Mouse (Mus musculus) heart, postnatal 36 days (tissue): ENCODE results near the gene Akap13. TPM values are rescaled to one million over a fixed set of nuclear protein-coding genes. Genes with fewer than 3 reads are reported as not detected.

Experiments used
- DNase-seq, 2 experiments: peaks; one replicate each; pipeline ENCODE4 v3.0.0; 2021 to 2022
- intact Hi-C: fragments of 180-260 bp; cut with DNase I; formaldehyde crosslinking; loops from one replicate; pipeline ENCODE4 v1.15.1; 2025
- total RNA-seq, 2 experiments: library from RNA; stranded (reverse); gene quantifications; 2 replicates each; pipeline ENCODE4 v1.2.3; 2021

Akap13 gene
- total RNA-seq, 2 experiments from 2014 or later: 73.7 to 88.3 TPM

DNA sequence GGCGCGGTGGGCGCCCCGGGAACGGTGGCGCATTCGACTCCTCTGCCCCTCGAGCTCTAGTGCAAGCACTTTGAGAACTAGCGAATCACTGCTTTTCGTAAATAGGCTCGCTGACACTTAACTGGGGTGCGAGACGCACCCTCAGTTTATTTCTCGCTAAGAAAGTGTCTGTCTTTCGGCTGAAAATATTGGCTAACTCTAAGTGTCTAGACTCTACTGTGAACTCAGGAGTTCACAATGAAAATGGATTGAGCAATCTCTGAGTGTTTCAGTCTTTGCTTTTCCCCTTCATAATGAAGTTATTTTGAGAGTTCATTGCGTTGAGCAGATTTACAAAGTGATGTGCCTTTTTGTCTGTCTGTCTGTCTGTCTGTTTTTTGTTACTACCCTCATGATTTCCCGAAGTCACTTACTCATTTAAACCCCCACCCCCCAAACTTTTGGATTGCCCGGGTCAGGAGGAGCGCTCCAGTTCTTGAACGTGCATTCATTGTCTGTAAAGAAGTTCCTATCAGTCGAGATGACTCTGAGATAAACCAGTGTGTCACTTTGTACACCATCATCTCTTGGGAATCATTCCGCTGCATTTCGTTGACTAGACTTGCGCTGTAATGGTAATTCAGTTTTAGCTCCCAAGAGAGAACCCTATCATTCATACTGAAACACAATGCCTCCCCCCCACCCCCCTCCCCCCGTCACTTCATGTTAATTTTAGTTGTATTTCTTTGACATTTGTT is 986 bp downstream of the Akap13 start:
- intact Hi-C loops: loop anchor here (5.0 kb wide), 4 partner anchors 41 to 186 kb away; no protein-coding TSS in a partner anchor
- DNase-seq: no peak

- DNase-seq: no peak
- intact Hi-C loops: no loop called here
Observed at GRCm38 (mm10) chr7:75460290-75460689, 5.0 kb downstream of the Akap13 start.

DNA sequence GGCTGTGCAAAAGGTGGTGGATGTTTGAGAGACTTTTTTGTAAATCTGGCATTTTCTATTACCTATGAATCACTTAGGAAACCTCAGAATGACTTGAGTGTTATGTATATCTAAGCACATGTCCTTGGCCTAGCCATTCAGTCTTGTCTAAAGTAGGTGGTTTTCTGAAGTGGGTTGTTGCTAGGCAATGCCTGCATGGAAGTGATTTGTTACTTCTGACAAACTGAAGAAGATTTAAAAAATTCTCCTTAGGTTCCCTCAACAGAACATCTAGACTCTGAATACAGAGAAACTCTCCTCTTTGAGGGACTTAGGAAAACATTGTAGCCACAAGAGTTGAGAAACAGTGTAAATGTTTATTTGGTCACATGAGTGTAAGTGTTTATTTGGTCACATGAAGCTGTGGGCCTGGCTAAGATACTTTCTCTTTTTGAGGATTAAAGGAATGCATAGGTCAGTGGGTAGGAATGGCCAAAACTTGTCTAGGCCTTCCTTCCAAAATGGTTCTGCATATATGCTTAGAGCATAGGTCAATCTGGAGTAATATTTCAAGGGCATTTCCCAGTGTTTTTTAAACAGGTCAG is 8.3 kb downstream of the Akap13 start:
- no peak for DNase-seq
- intact Hi-C loops: no loop called here

DNA sequence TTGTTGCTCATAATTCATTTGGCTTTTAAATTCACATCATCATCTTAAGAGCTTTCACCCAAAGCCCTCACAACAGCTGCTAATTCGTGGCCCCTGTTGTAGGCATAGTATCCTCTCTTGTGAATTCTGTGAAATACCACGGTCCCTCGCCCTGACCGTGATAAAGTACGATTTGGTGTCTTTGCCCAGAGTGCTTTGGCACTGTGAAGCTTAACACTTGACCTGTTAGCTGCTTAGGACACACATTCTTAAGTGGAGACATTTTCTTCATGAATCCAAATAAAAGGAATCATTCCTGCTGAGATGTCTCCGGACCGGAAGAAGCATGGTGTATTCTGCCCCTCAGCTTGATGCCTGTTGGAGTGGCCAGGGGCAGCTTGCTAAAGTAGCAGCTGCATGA is 12.5 kb downstream of the Akap13 start:
- no peak for DNase-seq
- intact Hi-C loops: no loop called here

DNA sequence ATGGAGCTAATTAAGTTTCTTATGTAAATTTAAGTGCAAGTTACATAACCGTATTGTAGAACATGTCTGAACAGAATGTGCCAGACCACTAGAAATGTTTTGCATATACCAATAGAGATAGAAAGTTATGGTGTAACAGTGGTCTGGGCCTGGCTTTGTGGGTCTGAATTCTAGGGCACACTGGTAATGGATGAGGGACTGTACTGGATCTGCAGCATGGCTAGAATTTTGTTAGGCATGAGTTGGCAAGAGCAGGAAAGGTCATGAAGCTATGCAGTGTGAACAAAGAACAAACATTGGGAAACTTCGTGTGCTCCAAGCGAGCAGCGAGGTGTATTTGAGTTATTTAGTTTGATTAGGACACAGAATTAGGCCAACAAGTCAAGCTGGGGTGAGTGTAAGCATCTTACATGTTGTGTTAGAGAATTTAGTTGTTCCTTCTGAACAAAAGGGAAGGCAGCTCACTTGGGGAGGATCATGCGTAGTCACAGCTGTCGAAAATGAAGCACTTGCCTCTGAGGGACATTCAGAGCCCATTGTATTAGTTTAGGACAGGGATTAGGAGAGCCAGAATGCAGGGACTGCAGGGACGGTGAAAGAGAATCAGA is 15.1 kb downstream of the Akap13 start:
- intact Hi-C loops: no loop called here

GRCm38 (mm10) chr7:75472316-75473195 is 17.2 kb downstream of the Akap13 start:
- intact Hi-C loops: no loop called here

More for the DNA sequence above, 15.1 kb downstream of the Akap13 start:
- DNase-seq: no peak

DNA sequence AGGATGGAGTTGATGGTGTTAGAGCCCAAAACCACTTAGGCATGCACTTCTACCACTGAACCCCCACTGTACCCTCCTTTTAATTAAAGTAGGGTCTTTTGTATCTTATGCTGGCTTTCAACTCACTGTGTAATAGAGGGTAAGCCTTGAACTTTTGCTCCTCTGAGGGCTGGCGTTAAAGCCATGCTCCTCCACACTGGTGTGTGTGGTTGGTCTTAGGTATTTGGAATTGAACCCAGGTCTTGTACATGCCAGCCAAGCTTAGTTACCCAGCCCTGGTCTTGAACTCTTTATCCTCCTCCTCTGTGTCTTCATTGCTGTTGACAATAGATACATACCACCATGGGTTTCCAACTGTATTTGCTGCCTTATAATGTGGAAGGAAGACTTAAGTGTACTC is 18.0 kb downstream of the Akap13 start:
- DNase-seq: no peak
- intact Hi-C loops: no loop called here

More at GRCm38 (mm10) chr7:75472316-75473195, 17.2 kb downstream of the Akap13 start:
- no peak for DNase-seq

DNA sequence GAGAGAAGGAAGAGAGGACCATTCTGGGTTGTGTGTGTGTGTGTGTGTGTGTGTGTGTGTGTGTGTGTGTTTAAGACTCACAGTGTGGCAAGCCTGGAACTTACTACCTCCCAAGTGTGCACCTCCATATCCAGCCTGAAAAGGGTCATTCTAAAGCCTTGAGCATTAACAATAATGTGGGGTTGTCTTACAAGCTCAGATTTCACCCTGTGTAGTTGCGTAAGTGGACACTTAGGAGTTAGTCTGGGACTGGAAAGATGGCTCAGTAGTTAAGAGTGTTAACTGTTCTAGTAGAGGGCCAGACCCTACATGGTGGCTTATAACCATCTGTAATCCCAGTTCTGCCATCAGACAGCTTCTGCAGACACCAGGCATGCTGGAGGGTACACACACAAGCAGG is 18.7 kb downstream of the Akap13 start:
- intact Hi-C loops: no loop called here
- DNase-seq: no peak

- no peak for DNase-seq
- intact Hi-C loops: no loop called here
Observed at GRCm38 (mm10) chr7:75474564-75475150, 19.3 kb downstream of the Akap13 start.

- intact Hi-C loops: no loop called here
- no peak for DNase-seq
Observed at GRCm38 (mm10) chr7:75478060-75478459, 22.7 kb downstream of the Akap13 start.

- intact Hi-C loops: no loop called here
- DNase-seq: no peak
Observed at GRCm38 (mm10) chr7:75480721-75481426, 25.5 kb downstream of the Akap13 start.

DNA sequence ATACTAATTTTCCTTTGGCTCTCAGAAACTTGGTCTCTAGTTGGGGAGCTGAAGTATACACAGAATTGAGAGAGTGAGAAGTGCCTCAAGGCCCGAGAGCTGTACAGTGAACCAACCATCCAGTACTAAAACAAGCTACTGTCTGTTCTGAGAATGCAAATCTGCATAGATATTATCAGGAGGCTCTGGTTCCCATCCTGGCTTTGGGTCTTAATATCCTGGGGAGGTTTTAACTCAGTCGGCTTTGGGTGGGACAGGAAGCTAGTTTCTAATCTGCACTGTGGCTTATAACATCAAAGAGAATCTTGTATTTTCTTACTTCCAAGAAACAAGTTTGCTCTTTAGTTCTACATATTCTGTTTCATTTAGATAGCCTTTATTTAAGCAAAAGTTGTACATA is 30.7 kb downstream of the Akap13 start:
- intact Hi-C loops: no loop called here
- DNase-seq: no peak

DNA sequence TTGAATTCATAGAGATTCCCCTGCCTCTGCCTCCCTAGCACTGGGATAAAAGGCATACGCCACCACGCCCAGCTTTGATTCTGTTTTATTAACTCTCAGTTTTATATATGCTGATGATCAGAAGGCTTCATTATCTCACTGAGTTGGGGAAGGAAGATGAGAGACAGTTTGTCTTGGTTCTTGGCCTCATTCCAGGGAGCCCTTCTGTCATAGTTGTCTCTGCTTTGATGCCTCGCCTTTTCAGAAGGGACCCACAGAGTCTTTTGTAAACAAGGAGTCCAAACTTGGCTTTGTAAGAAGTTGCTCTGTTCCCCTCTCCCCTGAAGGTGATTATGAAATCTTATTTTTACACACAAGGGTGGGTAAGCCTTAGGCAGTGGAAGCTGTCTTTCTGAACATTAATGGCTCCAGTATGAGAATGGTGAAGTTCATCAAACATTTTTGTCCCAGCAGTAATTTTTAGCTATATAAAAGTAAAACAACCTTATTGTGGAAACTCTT is 40.7 kb downstream of the Akap13 start:
- DNase-seq: no peak
- intact Hi-C loops: loop anchor here (5.0 kb wide), 1 partner anchor 39 kb away; the partner anchor contains the start of gene Akap13

DNA sequence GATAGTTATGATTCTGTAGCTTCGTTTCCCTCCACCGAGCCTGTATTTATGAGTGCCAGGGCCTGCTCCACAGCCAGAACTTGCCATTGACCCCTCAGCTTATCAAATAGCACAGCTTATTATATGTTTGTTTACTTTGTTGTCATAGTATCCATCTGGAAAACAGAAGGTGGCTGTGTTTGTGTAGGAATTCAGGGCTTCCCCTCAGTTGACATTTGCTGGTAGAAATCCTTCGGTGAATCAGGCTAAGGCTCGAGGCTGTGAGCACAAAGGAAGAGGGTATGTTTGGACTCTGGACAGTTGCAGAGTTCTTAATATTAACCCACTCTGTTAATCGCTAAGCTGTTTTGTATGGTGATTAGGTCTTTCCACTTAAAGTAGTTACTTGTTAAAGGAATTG is 43.3 kb downstream of the Akap13 start:
- intact Hi-C loops: loop anchor here (5.0 kb wide), 1 partner anchor 41 kb away; the partner anchor contains the start of gene Akap13
- DNase-seq: no peak

- DNase-seq: no peak
- intact Hi-C loops: loop anchor here (5.0 kb wide), 1 partner anchor 42 kb away; the partner anchor contains the start of gene Akap13
Observed at GRCm38 (mm10) chr7:75499271-75499670, 43.9 kb downstream of the Akap13 start.

- no peak for DNase-seq
- intact Hi-C loops: no loop called here
Observed at GRCm38 (mm10) chr7:75500164-75500563, 44.8 kb downstream of the Akap13 start.

DNA sequence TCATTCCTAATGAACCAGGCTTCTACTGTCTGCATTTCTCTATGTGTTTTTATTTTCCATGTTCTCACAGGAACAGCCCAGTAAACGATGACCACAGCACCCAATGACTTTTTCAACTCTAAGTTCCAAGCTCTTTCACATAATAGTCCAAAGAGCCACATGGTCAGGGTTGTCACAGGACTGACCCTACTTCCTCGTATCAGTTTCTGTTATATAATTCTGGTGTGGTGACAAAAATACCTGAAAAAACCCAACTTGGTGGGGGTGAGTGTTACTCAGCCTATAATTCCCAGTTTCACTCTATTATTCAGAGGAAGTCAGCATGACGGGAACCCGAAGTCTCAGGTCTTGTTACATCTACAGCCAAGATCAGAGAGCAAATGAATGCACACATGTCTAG is 45.5 kb downstream of the Akap13 start:
- no peak for DNase-seq
- intact Hi-C loops: no loop called here

DNA sequence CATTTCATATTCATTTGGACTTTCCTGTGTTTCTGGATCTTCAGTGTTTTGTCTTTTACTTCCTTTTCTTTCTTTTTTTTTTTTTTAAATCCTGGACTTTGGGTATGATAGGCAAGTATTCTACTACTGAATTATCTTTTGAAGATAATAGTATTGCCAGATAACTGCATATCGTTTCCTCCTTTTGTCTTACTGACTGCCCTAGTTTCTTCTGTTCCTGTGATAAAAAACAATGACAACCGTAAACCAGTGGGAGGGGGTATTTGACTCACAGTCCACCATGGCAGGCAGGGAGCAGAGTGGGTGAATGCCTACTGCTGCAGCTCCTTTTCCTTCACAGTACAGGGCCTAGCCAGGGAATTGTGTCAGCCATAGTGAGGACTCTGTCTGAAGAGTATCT is 49.2 kb downstream of the Akap13 start:
- no peak for DNase-seq
- intact Hi-C loops: no loop called here

- DNase-seq: no peak
- intact Hi-C loops: no loop called here
Observed at GRCm38 (mm10) chr7:75506628-75507027, 51.3 kb downstream of the Akap13 start.
